Mouse (Mus musculus) neural tube, embryonic 11.5 days (tissue): Measurements from ENCODE around the gene Ift52. TPM values are rescaled to one million over a fixed set of nuclear protein-coding genes. Genes with fewer than 3 reads are reported as not detected.

Source experiments
- ATAC-seq: fragments of 200-750 bp; cut with Nextera tagmentation; 2 replicates; pipeline ENCODE4 v1.8.0; 2017; ENCODE audit warnings: moderate number of reproducible peaks, mild to moderate bottlenecking, moderate TSS enrichment, moderate library complexity; ENCODE audit not compliant: insufficient read depth, low FRiP score, low TSS enrichment
- DNase-seq: peaks from one replicate; pipeline ENCODE4 v3.0.0-alpha.2; 2015; ENCODE audit warnings: low spot score
- H3K27ac ChIP-seq: fragments of 300-500 bp; sonication (generic); 2 replicates; pipeline ENCODE4 v1.5.1; 2014; ENCODE audit warnings: low read depth, mild to moderate bottlenecking, low read length
- H3K27me3 ChIP-seq: fragments of 300-500 bp; sonication (generic); 2 replicates; pipeline ENCODE4 v1.6.1; 2014; ENCODE audit warnings: mild to moderate bottlenecking, low read length, mixed read lengths; ENCODE audit not compliant: control insufficient read depth, insufficient read depth
- H3K36me3 ChIP-seq: fragments of 300-500 bp; sonication (generic); 2 replicates; pipeline ENCODE4 v1.6.1; 2014; ENCODE audit warnings: mild to moderate bottlenecking, low read length, moderate library complexity, mixed read lengths; ENCODE audit not compliant: control insufficient read depth, insufficient read depth
- H3K4me1 ChIP-seq: fragments of 300-500 bp; sonication (generic); 2 replicates; pipeline ENCODE4 v1.6.1; 2014; ENCODE audit warnings: low read length, mixed read lengths; ENCODE audit not compliant: control insufficient read depth, insufficient read depth
- H3K4me2 ChIP-seq: fragments of 300-500 bp; sonication (generic); 2 replicates; pipeline ENCODE4 v1.6.1; 2014; ENCODE audit warnings: low read depth, mild to moderate bottlenecking, moderate library complexity
- H3K4me3 ChIP-seq: fragments of 300-500 bp; sonication (generic); 2 replicates; pipeline ENCODE4 v1.5.1; 2014; ENCODE audit warnings: low read depth, low read length
- H3K9ac ChIP-seq: fragments of 300-500 bp; sonication (generic); 2 replicates; pipeline ENCODE4 v1.6.1; 2014; ENCODE audit warnings: mild to moderate bottlenecking, low read length
- H3K9me3 ChIP-seq: fragments of 300-500 bp; sonication (generic); 2 replicates; pipeline ENCODE4 v1.6.1; 2016; ENCODE audit warnings: low read length; ENCODE audit not compliant: control insufficient read depth
- WGBS: fragments of 180-500 bp; shearing (Covaris S2); extraction: QIAGEN DNeasy Blood & Tissue Kit; methylation state at CpG from one replicate; pipeline ENCODE4 v1.1.7; 2014; 5-methylcytosine and 5-hydroxymethylcytosine counted together
- microRNA-seq: library from miRNA; unstranded; fragments of <30 nt; microRNA quantifications from one replicate; pipeline ENCODE4, GENCODE M21; 2016
- polyA plus RNA-seq: library from polyadenylated mRNA; unstranded; fragments of >200 nt; fragmentation: Nextera tagmentation; extraction: Ambion mirVana; gene quantifications from 2 replicates; pipeline ENCODE4 v1.2.1, GENCODE M21; 2014

The Ift52 gene
- polyA plus RNA-seq, 1 experiment from 2014 or later, result 55.3 TPM

GRCm38 (mm10) chr2:163089475-163090123 lies 72.4 kb downstream of the Ift52 start:
- DNase-seq (no peak), ATAC-seq (no peak)
- H3K4me3 ChIP-seq, result no peak overlapping the region
- no peak overlapping the region for H3K27ac ChIP-seq
- H3K9me3 ChIP-seq, result no peaks in the 10 kb centered on the region
- no peak overlapping the region for H3K9ac ChIP-seq
- H3K4me1 ChIP-seq, result no peaks in the 10 kb centered on the region
- H3K4me2 ChIP-seq, result no peak overlapping the region
- no peaks in the 10 kb centered on the region for H3K36me3 ChIP-seq
- H3K27me3 ChIP-seq, result no peaks in the 10 kb centered on the region
- WGBS, result 76% methylated on average over 5 of the region's 5 CpGs

DNA sequence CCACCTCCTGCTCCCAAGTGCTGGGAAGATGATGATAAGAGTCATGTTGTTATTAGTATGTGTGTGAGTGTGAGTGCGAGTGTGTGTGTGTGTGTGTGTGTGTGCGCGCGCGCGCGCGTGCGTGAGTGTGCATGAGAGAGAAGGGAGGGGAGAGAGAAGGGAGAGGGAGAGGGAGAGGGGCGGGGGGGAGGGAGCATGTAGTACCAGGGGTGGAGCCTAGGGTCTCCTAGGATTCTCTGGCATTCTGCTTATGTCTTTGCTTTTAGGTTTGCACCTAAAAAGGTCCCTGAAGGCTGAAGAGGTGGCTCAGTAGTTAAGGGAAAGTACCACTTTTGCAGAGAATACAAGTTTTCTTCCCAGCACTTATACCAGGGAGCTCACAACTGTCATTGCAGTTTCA lies 77.8 kb downstream of the Ift52 start:
- H3K27ac ChIP-seq, result no peak overlapping the region
- no peak for DNase-seq
- WGBS, result 95% methylated on average over 10 of the region's 10 CpGs

More for the DNA sequence above, 77.8 kb downstream of the Ift52 start:
- Histone ChIP-seq H3K4me1 (no peaks in the 10 kb centered on the region), H3K4me3 (no peak overlapping the region), H3K4me2 (no peak overlapping the region), H3K36me3 (no peaks in the 10 kb centered on the region), H3K9ac (no peak overlapping the region), H3K9me3 (no peaks in the 10 kb centered on the region), H3K27me3 (no peaks in the 10 kb centered on the region)
- no peak for ATAC-seq

Small RNAs within 50 kb of the gene (microRNA-seq; reads per million reads assigned to microRNA genes)
- not detected for gene Gm22174
- gene Mir7003, result not detected

Other genes starting within 250 kb of the Ift52 start
- gene Srsf6, start 85.8 kb upstream of the Ift52 start, polyA plus RNA-seq, result 272 and 284 TPM in 2 replicates
- gene L3mbtl1, start 73.9 kb upstream of the Ift52 start, polyA plus RNA-seq, result 0.05 TPM in 1 of 2 replicates, not detected in the other
- gene Sgk2, start 30.0 kb upstream of the Ift52 start, polyA plus RNA-seq, result not detected in 2 replicates
- gene Mybl2, start 37.3 kb downstream of the Ift52 start, polyA plus RNA-seq, result 26.6 and 27.0 TPM in 2 replicates
- gene Gtsf1l, start 70.5 kb downstream of the Ift52 start, polyA plus RNA-seq, result 0.29 TPM in 1 of 2 replicates, not detected in the other
- gene Tox2, start 185.8 kb downstream of the Ift52 start, polyA plus RNA-seq, result 18.0 and 20.3 TPM in 2 replicates